Mouse (Mus musculus) MEL (cell line): Measurements from ENCODE around the gene Mmrn1. TPM values are rescaled to one million over a fixed set of nuclear protein-coding genes. Genes with fewer than 3 reads are reported as not detected.

Experiments
- DNase-seq: peaks from one replicate; pipeline ENCODE4 v3.0.0; 2011; ENCODE audit warnings: low read depth, low spot score
- H3K27ac ChIP-seq: 2 replicates; pipeline ENCODE4 v1.5.1; 2012; ENCODE audit warnings: low read depth, mild to moderate bottlenecking, control low read depth, low read length, moderate library complexity; ENCODE audit not compliant: control insufficient read depth
- H3K27me3 ChIP-seq, 2 experiments: fragments of 150-350 bp in 1 of 2; sonication (generic) in 1 of 2; 2 replicates each; pipeline ENCODE4 v1.6.1; 2012; ENCODE audit warnings: low read length in 2 of 2, mild to moderate bottlenecking in 2 of 2, improper control_type of control experiment in 1 of 2, moderate library complexity in 1 of 2; ENCODE audit not compliant: insufficient read depth in 2 of 2, control insufficient read depth in 1 of 2
- H3K36me3 ChIP-seq, 2 experiments: 2 replicates each; pipeline ENCODE4 v1.6.1; 2012 to 2014; ENCODE audit warnings: low read length in 2 of 2, improper control_type of control experiment in 1 of 2, inconsistent platforms in 1 of 2, mild to moderate bottlenecking in 1 of 2; ENCODE audit not compliant: insufficient read depth in 2 of 2, control insufficient read depth in 1 of 2
- H3K4me1 ChIP-seq, 2 experiments: fragments of 150-350 bp in 1 of 2; sonication (generic) in 1 of 2; 2 replicates each; pipeline ENCODE4 v1.6.1; 2012; ENCODE audit warnings: low read length in 2 of 2, improper control_type of control experiment in 1 of 2, mild to moderate bottlenecking in 1 of 2; ENCODE audit not compliant: insufficient read depth in 2 of 2, control insufficient read depth in 1 of 2
- H3K4me3 ChIP-seq, 2 experiments: fragments of 150-350 bp in 1 of 2; sonication (generic) in 1 of 2; 2 replicates each; pipeline ENCODE4 v1.5.1; 2012; ENCODE audit warnings: low read depth in 2 of 2, low read length in 2 of 2, mild to moderate bottlenecking in 2 of 2, moderate library complexity in 2 of 2, control low read depth in 1 of 2, improper control_type of control experiment in 1 of 2; ENCODE audit not compliant: control insufficient read depth in 1 of 2, insufficient read depth in 1 of 2
- H3K79me2 ChIP-seq: 2 replicates; pipeline ENCODE4 v1.6.1; 2012; ENCODE audit warnings: mild to moderate bottlenecking, low read length, moderate library complexity; ENCODE audit not compliant: control insufficient read depth, poor library complexity, insufficient read depth
- H3K9ac ChIP-seq: 2 replicates; pipeline ENCODE4 v1.6.1; 2012; ENCODE audit warnings: low read depth, mild to moderate bottlenecking, control low read depth, low read length, moderate library complexity; ENCODE audit not compliant: control insufficient read depth, poor library complexity, severe bottlenecking
- H3K9me3 ChIP-seq: fragments of 150-350 bp; sonication (generic); replicated peaks from 2 replicates; pipeline ENCODE4 v1.6.1; 2012; ENCODE audit warnings: mild to moderate bottlenecking, low read length, improper control_type of control experiment, moderate library complexity; ENCODE audit not compliant: insufficient read depth
- BHLHE40 ChIP-seq: IDR thresholded peaks from 2 replicates; pipeline ENCODE4 v1.6.1; 2012; ENCODE audit warnings: low read depth, mild to moderate bottlenecking, inconsistent platforms, low read length, improper control_type of control experiment, borderline replicate concordance
- CTCF ChIP-seq, 3 experiments: IDR thresholded peaks in 2 of 3; conservative IDR thresholded peaks in 1 of 3; 2 replicates each; pipeline ENCODE4 v1.5.1; 2011 to 2012; ENCODE audit warnings: low read length in 3 of 3, low read depth in 2 of 3, mild to moderate bottlenecking in 2 of 3, improper control_type of control experiment in 1 of 3, inconsistent platforms in 1 of 3, mixed read lengths in 1 of 3, moderate library complexity in 1 of 3; ENCODE audit not compliant: control insufficient read depth in 1 of 3, insufficient read depth in 1 of 3, poor library complexity in 1 of 3, severe bottlenecking in 1 of 3
- ELF1 ChIP-seq: IDR thresholded peaks from 2 replicates; pipeline ENCODE4 v1.6.1; 2014; ENCODE audit warnings: low read depth, mild to moderate bottlenecking, inconsistent platforms, low read length, improper control_type of control experiment, moderate library complexity
- GATA1 ChIP-seq: IDR thresholded peaks from 2 replicates; pipeline ENCODE4 v1.6.1; 2011; ENCODE audit warnings: low read depth, low read length, improper control_type of control experiment
- KAT2A ChIP-seq: conservative IDR thresholded peaks from 2 replicates; pipeline ENCODE4 v1.6.1; 2012; ENCODE audit warnings: low read depth, low read length, improper control_type of control experiment, inconsistent platforms
- MAFK ChIP-seq: IDR thresholded peaks from 2 replicates; pipeline ENCODE4 v1.6.1; 2011; ENCODE audit warnings: low read depth, mild to moderate bottlenecking, low read length, improper control_type of control experiment, borderline replicate concordance
- MAZ ChIP-seq: IDR thresholded peaks from 2 replicates; pipeline ENCODE4 v1.6.1; 2012; ENCODE audit warnings: low read depth, mild to moderate bottlenecking, inconsistent platforms, low read length, improper control_type of control experiment
- MXI1 ChIP-seq: IDR thresholded peaks from 2 replicates; pipeline ENCODE4 v1.6.1; 2011; ENCODE audit warnings: mild to moderate bottlenecking, low read depth, low read length, improper control_type of control experiment
- MYB ChIP-seq: IDR thresholded peaks from 2 replicates; pipeline ENCODE4 v1.6.1; 2011; ENCODE audit warnings: mild to moderate bottlenecking, low read depth, low read length, improper control_type of control experiment
- NELFE ChIP-seq: IDR thresholded peaks from 2 replicates; pipeline ENCODE4 v1.6.1; 2011; ENCODE audit warnings: low read depth, low read length, improper control_type of control experiment
- POLR2A ChIP-seq, 2 experiments: IDR thresholded peaks; 2 replicates each; pipeline ENCODE4 v1.6.1; 2011 to 2012; ENCODE audit warnings: low read length in 2 of 2, mild to moderate bottlenecking in 2 of 2, control low read depth in 1 of 2, improper control_type of control experiment in 1 of 2, low read depth in 1 of 2, moderate library complexity in 1 of 2; ENCODE audit not compliant: control insufficient read depth in 1 of 2, insufficient read depth in 1 of 2, poor library complexity in 1 of 2
- POLR2AphosphoS2 ChIP-seq: IDR thresholded peaks from 2 replicates; pipeline ENCODE4 v1.6.1; 2011; ENCODE audit warnings: low read length, improper control_type of control experiment
- POLR2AphosphoS5 ChIP-seq: IDR thresholded peaks from 2 replicates; pipeline ENCODE4 v1.6.1; 2012; ENCODE audit warnings: low read depth, borderline replicate concordance, mild to moderate bottlenecking, inconsistent platforms, low read length, moderate library complexity, mixed read lengths
- RAD21 ChIP-seq: IDR thresholded peaks from 2 replicates; pipeline ENCODE4 v1.6.1; 2011; ENCODE audit warnings: mild to moderate bottlenecking, low read depth, low read length, improper control_type of control experiment
- SMC3 ChIP-seq: IDR thresholded peaks from 2 replicates; pipeline ENCODE4 v1.6.1; 2011; ENCODE audit warnings: low read depth, low read length, improper control_type of control experiment
- TAL1 ChIP-seq: IDR thresholded peaks from 2 replicates; pipeline ENCODE4 v1.6.1; 2012; ENCODE audit warnings: mild to moderate bottlenecking, inconsistent platforms, low read length, moderate library complexity, mixed read lengths
- TBP ChIP-seq: IDR thresholded peaks from 2 replicates; pipeline ENCODE4 v1.8.0; 2011; ENCODE audit warnings: low read depth, low read length, improper control_type of control experiment
- TCF12 ChIP-seq: IDR thresholded peaks from 2 replicates; pipeline ENCODE4 v1.6.1; 2014; ENCODE audit warnings: low read depth, mild to moderate bottlenecking, inconsistent platforms, low read length, improper control_type of control experiment, moderate library complexity
- USF2 ChIP-seq, 2 experiments: IDR thresholded peaks; 2 replicates each; pipeline ENCODE4 v1.6.1; 2011 to 2012; ENCODE audit warnings: improper control_type of control experiment in 2 of 2, low read length in 2 of 2, borderline replicate concordance in 1 of 2, inconsistent platforms in 1 of 2, low read depth in 1 of 2, mild to moderate bottlenecking in 1 of 2; ENCODE audit not compliant: insufficient read depth in 1 of 2
- ZC3H11A ChIP-seq: IDR thresholded peaks from 2 replicates; pipeline ENCODE4 v1.6.1; 2012; ENCODE audit warnings: low read depth, mild to moderate bottlenecking, inconsistent platforms, low read length, improper control_type of control experiment
- ZKSCAN1 ChIP-seq: IDR thresholded peaks from 2 replicates; pipeline ENCODE4 v1.6.1; 2012; ENCODE audit warnings: low read depth, mild to moderate bottlenecking, inconsistent platforms, low read length, improper control_type of control experiment, moderate library complexity
- ZMIZ1 ChIP-seq: IDR thresholded peaks from 2 replicates; pipeline ENCODE4 v1.6.1; 2012; ENCODE audit warnings: low read depth, mild to moderate bottlenecking, inconsistent platforms, low read length, improper control_type of control experiment, moderate library complexity
- ZNF384 ChIP-seq: IDR thresholded peaks from 2 replicates; pipeline ENCODE4 v1.6.1; 2012; ENCODE audit warnings: low read depth, mild to moderate bottlenecking, inconsistent platforms, low read length, improper control_type of control experiment
- polyA plus RNA-seq, 2 experiments: library from polyadenylated mRNA; stranded (reverse) in 1 of 2; unstranded in 1 of 2; fragments of >175 nt in 1 of 2; fragments of >200 nt in 1 of 2; gene quantifications; 2 replicates each; pipeline versions ENCODE4 v1.2.1 to v1.2.4; 2012; ENCODE audit warnings: low replicate concordance in 2 of 2, low read depth in 1 of 2; ENCODE audit not compliant: insufficient read length in 2 of 2, insufficient read depth in 1 of 2, missing spikeins in 1 of 2
- total RNA-seq: library from RNA; depleted of rRNA; stranded (reverse); fragments of 300-350 nt; gene quantifications from 2 replicates; pipeline ENCODE4 v1.2.3, GENCODE M21; 2012

Gene Mmrn1
- total and polyA plus RNA-seq, 3 experiments: not detected

DNA sequence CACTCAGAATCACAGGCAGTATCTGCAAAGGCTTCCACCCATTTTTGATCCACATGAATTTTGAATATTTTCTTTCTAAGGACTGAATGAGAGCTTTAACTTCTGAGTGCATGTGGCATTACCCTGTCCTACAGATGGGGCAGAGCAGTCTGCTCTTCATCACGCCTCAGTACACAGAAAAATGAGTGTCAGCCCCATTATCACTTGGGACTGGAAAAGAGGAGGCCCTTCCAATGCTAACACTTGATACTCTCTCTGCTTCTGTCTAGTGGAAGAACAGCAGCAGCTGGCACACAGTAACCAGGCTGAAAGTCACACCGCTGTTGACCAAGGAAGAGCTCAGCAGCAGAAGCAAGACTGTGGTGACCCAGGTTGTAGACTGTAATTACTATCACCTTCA is 46.0 kb downstream of the Mmrn1 start:
- Histone ChIP-seq H3K36me3 (no peaks in the 10 kb centered on the region), H3K9me3 (no peaks in the 10 kb centered on the region), H3K79me2 (no peaks in the 10 kb centered on the region), H3K27me3 (no peaks in the 10 kb centered on the region; a peak in 2 of 4 replicates), H3K4me3 (no peak overlapping the region), H3K4me1 (no peaks in the 10 kb centered on the region), H3K9ac (no peak overlapping the region), H3K27ac (no peak overlapping the region)
- DNase-seq: no peak
- no peak for TF ChIP-seq MAZ
- no peak for TF ChIP-seq RAD21

DNA sequence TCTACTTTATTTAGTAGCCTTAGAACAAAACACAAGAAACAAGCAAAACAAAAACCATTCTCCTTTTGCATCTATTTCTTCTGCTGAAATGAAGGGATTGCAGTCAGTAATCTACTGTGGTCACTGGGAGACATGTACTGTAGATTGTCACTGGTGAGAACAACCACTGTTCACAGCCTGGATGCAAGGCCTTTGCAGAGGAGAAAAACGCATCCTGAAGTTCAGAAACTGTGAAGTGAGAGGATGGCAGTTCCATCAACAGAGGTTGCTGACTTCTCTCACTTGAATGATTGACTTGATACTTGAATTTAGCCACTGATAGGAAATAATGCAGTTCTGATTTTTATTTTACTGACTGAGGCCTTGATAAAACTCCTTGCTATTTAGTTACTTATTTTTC is 53.8 kb downstream of the Mmrn1 start:
- no peaks in the 10 kb centered on the region for H3K79me2 ChIP-seq
- H3K27ac ChIP-seq: no peak overlapping the region
- no peak overlapping the region for H3K9ac ChIP-seq
- no peaks in the 10 kb centered on the region for H3K4me1 ChIP-seq
- no peak for DNase-seq
- H3K36me3 ChIP-seq: no peaks in the 10 kb centered on the region
- no peaks in the 10 kb centered on the region for H3K9me3 ChIP-seq
- no peak overlapping the region for H3K4me3 ChIP-seq
- no peak for TF ChIP-seq USF2 (IDR thresholded peaks at IDR 0.05; ENCODE audit: borderline replicate concordance in 1 of 2, insufficient read depth in 1 of 2, low read depth in 1 of 2, low read length in 2 of 2)
- TF ChIP-seq BHLHE40: no peak
- TF ChIP-seq TCF12: no peak
- no peak for TF ChIP-seq NELFE
- TF ChIP-seq POLR2AphosphoS5: no peak
- no peak for TF ChIP-seq KAT2A
- no peak for TF ChIP-seq ELF1
- TF ChIP-seq MYB: no peak
- TF ChIP-seq ZNF384: no peak
- TF ChIP-seq POLR2A (IDR thresholded peaks at IDR 0.05; ENCODE audit: control insufficient read depth in 1 of 2, insufficient read depth in 1 of 2, low read depth in 1 of 2, low read length in 2 of 2, poor library complexity in 1 of 2): no peak
- TF ChIP-seq MAFK: no peak
- TF ChIP-seq, all 39 proteins: peak for 0
- no peaks in the 10 kb centered on the region for H3K27me3 ChIP-seq

- no peak overlapping the region for H3K9ac ChIP-seq
- no peak overlapping the region for H3K4me3 ChIP-seq
- no peaks in the 10 kb centered on the region for H3K9me3 ChIP-seq
- H3K27me3 ChIP-seq: no peaks in the 10 kb centered on the region
- no peaks in the 10 kb centered on the region for H3K36me3 ChIP-seq
- TF ChIP-seq KAT2A (no peak), MXI1 (no peak), ELF1 (no peak), GATA1 (no peak), TBP (no peak), ZKSCAN1 (no peak), TAL1 (no peak), NELFE (no peak), ZMIZ1 (no peak), SMC3 (no peak), POLR2AphosphoS2 (no peak), CTCF (IDR thresholded peaks at IDR 0.05 in 2 of 3, conservative IDR thresholded peaks at IDR 0.05 in 1 of 3; ENCODE audit: control insufficient read depth in 1 of 3, insufficient read depth in 1 of 3, low read depth in 2 of 3, low read length in 3 of 3, poor library complexity in 1 of 3, severe bottlenecking in 1 of 3) (no peak), MAZ (no peak), MAFK (no peak), ZC3H11A (no peak)
- no peak for DNase-seq
- no peaks in the 10 kb centered on the region for H3K79me2 ChIP-seq
- H3K4me1 ChIP-seq: no peaks in the 10 kb centered on the region
- no peak overlapping the region for H3K27ac ChIP-seq
Observed at GRCm38 (mm10) chr6:60979039-60979438, 54.3 kb downstream of the Mmrn1 start.
